Mouse (Mus musculus): ENCODE measurements at regions not wholly inside any gene's neighbourhood (a gene's known extent, or its start where the extent isn't known, plus 50 kb on each side); places are given as distances from the start of the nearest gene placed in this dataset.

- TF ChIP-seq MYOD1 (IDR thresholded peaks at IDR 0.05; ENCODE audit: control insufficient read depth in 1 of 3, insufficient read length in 2 of 3, low read depth in 2 of 3) (peak; percentile 43 to 99 (median 90)), E2F4 (IDR thresholded peaks at IDR 0.05; ENCODE audit: insufficient read depth) (no peak)
These were observed 136.8 kb upstream of the 1700056E22Rik start for GRCm38 (mm10) chr1:184170926-184171325.
